Mouse (Mus musculus) heart, postnatal 0 days (tissue): ENCODE results near the gene Gipc3.

Experiments used
- CTCF ChIP-seq: IDR thresholded peaks from 2 replicates; pipeline ENCODE4 v1.5.1; 2016; ENCODE audit warnings: antibody characterized with exemption, control low read depth, low read depth
- EP300 ChIP-seq: IDR thresholded peaks from 2 replicates; pipeline ENCODE4 v1.6.1; 2016; ENCODE audit warnings: antibody characterized with exemption, low read depth

DNA sequence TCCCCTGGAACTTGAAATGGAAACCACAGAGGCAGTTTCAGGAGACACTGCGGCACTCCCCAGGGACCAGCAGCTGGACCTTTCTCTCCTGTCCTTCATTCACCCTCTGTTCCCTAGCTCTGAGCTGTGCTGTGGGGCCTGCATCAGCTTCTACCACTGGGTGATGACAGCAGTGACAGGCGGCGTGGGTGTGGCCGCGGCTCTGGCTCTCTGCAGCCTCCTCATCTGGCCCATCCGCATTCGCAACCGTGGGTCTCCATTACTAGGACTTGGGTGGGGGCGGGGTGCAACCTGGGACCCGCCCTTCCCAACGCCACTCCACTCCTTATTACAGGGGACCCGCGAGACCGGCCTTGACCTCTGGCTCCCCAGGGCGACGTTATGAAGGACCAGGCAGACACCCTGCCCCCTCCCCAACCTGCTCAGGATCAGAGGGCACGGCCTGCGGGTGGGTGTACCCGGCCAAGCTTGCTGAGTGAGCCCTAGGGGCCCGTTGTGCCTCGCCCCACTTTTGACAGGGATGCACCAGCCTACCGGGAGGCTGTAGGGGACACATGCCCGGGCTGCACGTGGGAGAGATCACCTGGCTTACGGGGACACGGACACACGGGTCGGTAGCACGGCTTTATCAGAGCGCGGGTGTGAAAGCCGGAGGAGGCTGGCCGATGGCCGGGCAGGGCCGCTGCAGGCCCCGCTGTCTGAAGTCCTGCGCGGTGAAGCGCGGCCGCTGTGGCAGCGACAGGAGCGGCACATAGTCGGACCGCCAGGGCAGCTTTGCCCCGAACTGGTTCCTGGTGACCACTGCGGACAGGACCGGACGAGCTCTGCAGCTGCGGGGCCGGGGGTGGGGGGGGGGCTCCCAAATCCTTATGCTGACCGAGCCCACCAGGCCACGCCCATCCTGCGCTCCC lies 20.6 kb upstream of the Gipc3 start:
- TF ChIP-seq CTCF = no peak
- TF ChIP-seq EP300 = no peak
